Mouse (Mus musculus) heart, postnatal 14 days (tissue): ENCODE measurements at regions not wholly inside any gene's neighbourhood (a gene's known extent, or its start where the extent isn't known, plus 50 kb on each side); places are given as distances from the start of the nearest gene placed in this dataset.

ENCODE experiments used
- DNase-seq, 2 experiments: peaks; one replicate each; pipeline ENCODE4 v3.0.0; 2021 to 2022
- intact Hi-C: fragments of 180-260 bp; cut with DNase I; formaldehyde crosslinking; loops from one replicate; pipeline ENCODE4 v1.15.1; 2025

DNA sequence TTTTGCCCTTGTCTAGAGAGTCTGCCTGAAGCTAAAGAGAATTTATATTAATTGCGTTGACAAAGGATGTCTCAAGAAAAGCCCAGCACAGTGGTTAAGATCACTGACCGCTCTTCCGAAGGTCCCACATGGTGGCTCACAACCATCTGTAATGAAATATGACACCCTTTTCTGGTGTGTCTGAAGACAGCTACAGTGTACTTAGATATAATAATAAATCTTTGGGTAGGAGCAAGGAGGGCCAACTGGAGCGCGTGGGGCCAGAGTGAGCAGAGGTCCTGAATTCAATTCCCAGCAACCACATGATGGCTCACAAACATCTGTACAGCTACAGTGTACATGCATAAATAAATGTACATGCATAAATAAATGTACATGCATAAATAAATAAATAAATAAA, 176.1 kb downstream of the Rab11fip4 start:
- no peak for DNase-seq
- intact Hi-C loops, result no loop called here

GRCm38 (mm10) chr11:79766036-79766435, 175.0 kb downstream of the Rab11fip4 start:
- intact Hi-C loops, result no loop called here
- DNase-seq, result no peak

DNA sequence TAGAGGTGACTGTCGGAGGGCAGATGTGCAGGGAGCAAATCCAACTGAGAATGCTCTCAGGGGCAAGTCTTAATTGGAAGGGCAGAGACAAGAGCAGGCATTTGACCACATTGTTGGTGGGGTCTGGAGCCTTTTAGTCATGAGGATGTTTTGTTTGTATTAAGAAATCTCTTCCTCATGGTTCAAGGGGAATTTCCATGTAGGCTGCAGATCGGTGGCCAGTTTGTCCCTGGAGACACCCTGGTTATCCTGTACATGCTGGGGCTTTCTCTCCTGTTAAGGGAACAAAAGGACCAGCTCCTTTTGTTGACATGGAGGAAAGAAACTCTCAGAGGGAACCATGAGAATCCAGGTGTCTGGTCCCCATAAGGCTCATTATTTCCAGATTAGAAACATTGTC, 174.4 kb downstream of the Rab11fip4 start:
- no peak for DNase-seq
- intact Hi-C loops, result no loop called here

GRCm38 (mm10) chr11:79764026-79764425, 173.0 kb downstream of the Rab11fip4 start:
- no peak for DNase-seq
- intact Hi-C loops, result no loop called here

DNA sequence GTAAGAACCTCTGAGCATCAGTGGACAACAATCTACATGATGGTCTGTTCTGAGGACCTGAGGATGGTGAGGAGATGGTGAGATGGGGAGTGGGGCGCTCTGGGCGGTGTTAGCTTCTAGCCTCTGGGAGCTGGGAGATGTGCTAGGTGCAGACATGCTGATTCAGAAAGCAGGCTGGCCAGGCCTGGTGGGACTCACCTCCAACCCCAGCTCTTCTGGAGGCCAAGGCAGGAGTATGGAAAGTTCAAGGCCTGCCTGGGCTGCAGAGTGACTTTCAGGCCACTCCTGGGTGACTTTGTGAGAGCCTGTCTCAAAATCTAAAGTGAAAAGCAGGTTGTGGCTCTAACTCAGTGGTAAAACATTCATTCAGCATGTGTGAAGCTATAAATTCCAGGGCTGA, 171.6 kb downstream of the Rab11fip4 start:
- intact Hi-C loops, result no loop called here
- DNase-seq, result no peak

- intact Hi-C loops, result no loop called here
- DNase-seq, result no peak
Measured at GRCm38 (mm10) chr11:79762027-79762426, 171.0 kb downstream of the Rab11fip4 start.

GRCm38 (mm10) chr11:79760533-79760932, 169.5 kb downstream of the Rab11fip4 start:
- intact Hi-C loops, result no loop called here
- no peak for DNase-seq

DNA sequence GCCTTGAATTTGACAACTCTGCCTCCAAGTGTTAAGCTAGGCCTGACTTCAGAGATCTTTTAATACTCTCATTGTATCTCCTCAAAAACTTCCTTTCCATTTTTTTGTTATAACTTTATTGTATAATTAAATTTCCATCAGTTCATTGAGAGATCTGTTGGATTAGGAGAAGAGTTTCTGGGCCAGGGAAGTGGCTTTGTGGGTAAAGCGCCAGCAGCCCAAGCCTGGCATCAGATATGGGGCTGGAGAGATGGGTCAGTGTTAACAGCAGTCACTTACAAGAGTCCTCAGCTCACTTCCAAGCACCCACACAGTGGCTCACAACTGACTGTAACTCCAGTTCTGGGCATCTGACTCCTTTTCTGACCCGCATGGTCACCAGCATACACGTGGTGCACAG, 167.3 kb downstream of the Rab11fip4 start:
- intact Hi-C loops, result no loop called here
- DNase-seq, result no peak

DNA sequence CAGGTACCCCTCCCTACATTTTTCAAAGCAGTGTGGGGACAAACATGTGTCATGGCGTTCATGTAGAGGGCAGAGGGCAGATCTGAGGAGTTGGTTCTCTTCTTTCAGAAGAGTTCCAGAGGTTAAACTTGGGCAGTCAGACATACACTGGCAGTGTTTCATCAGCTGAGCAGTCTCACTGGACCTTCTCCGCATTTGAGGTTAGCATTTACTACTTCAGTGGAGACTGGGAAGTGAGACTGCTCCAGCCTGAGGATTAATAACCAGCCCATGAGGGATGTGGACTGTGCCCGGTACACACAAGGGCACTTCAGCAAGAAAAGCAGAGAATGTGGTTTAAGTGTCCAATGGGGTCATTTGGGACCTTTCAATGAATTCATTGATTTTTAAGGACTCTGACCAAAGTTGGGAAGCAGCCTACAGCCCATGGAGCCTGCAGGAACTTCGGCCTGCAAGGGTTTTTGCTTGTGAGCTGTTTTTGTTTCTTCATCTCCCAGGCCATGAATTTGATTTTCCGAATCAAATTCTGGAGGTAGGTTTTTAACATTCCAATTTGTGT, 166.6 kb downstream of the Rab11fip4 start:
- intact Hi-C loops, result no loop called here
- DNase-seq, result no peak

GRCm38 (mm10) chr11:79756305-79756846, 165.4 kb downstream of the Rab11fip4 start:
- intact Hi-C loops, result no loop called here
- DNase-seq, result no peak

GRCm38 (mm10) chr11:79753491-79753890, 162.5 kb downstream of the Rab11fip4 start:
- DNase-seq, result no peak
- intact Hi-C loops, result no loop called here

GRCm38 (mm10) chr11:79752717-79753480, 161.9 kb downstream of the Rab11fip4 start:
- intact Hi-C loops, result no loop called here

DNA sequence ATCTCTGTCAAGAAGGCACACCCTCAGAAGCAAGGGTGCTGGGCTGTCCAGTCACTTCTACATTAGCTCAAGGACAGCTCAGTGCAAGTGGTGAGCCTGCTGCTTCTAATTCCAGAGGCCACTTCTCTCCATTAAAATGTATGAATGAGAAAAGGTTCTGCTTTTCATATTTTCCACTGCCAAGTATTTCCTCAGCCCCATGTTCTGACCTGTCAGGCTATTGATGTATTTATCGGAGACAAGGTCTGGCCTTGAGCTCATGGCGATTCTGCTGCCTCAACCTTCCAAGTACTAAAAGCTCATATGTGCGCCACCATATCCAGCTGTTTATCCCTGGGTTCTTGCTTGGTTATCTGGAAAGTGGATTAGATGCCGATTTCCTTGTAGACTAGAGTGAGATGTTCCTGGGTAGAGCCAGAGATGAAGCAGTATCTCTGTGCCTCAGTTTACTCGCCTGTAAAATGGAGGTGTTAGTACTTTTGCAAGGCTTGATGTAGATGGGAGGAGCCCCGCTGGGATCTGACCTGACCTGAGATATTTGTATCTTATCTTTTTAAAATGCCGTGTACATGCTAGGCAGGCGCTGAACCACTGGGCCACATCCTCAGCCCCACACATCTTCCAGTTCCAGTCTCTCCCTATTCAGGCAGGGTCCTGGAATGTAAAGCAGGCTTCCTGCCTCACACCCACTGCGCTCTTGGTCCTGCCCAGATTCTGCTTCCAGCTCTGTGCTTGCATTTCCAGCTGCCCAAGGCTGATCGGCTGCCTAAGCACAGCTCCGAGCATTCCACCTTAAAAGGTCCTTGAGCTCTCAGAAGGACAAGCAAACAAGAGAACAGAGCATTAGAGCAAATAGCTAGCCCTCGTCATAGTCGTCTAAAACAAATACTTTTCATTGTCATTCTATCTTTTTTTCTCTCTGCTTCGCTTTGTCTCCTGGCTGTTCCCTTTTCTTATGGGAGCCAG, 161.0 kb downstream of the Rab11fip4 start:
- DNase-seq, result no peak
- intact Hi-C loops, result no loop called here

More at GRCm38 (mm10) chr11:79752717-79753480, 161.9 kb downstream of the Rab11fip4 start:
- no peak for DNase-seq

GRCm38 (mm10) chr11:79750943-79751342, 159.9 kb downstream of the Rab11fip4 start:
- no peak for DNase-seq
- intact Hi-C loops, result no loop called here

- intact Hi-C loops, result no loop called here
- DNase-seq, result no peak
Measured at GRCm38 (mm10) chr11:79749755-79750434, 158.9 kb downstream of the Rab11fip4 start.

DNA sequence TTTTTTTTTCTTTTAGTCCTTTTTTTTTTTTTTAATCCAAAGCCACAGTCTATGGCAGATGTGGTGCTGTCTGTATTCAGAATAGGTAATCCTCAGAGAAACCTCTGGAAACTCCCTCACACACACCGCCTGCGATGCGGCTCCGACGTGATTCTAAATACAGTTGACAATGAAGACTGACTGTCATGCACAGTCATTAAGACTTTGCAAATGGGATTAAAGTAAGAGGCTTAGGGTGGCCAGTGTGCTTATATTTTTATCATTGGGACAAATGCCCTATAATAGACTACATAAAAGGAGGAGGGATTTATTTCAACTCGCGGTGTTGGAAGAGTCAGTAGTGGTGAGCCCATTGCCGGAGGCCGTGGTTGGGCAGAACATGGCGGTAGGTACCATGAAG, 158.1 kb downstream of the Rab11fip4 start:
- no peak for DNase-seq
- intact Hi-C loops, result no loop called here

DNA sequence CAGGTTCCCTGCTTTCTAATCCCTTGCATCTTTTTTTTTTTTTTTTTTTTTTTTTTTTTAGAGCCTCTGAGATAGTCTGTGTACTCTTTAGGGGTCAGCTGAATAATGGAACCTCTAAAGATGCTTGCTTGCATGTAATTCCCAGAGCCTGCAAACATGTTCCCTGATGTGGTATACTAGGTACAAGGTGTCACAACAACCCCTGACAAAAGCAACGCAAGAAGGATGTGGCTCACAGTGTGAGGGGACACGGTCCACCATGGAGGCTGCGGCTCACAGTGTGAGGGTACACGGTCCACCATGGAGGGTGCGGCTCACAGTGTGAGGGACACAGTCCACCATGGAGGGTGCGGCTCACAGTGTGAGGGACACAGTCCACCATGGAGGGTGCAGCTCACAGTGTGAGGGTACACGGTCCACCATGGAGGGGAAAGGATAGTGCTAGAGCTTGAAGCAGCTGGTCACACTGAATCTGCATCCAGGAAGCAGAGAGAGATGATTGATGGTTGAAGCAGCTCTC, 157.7 kb downstream of the Rab11fip4 start:
- no peak for DNase-seq
- intact Hi-C loops, result no loop called here

DNA sequence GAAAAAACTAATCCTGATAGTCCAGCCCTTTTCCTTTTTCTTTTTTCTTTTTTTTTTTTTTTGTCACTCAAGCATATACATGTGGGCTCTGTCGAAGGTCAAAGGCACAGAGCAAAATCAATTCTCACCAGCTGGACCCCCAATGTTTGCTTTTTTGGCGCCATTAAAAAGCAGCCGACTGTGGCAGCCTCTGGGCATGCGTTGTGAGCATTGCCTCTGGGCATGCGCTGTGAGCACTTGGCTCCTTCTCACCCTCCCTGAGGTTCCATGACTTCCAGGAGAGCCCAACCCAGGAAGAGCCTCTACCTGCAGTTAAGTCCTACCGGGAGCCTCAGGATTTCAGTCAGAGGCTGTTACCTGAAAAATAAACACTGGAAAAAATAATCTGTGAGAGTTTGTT, 156.8 kb downstream of the Rab11fip4 start:
- DNase-seq, result no peak
- intact Hi-C loops, result no loop called here
